Mouse (Mus musculus) heart, postnatal 0 days (tissue): ENCODE data around the gene Ugt1a10. TPM values are rescaled to one million over a fixed set of nuclear protein-coding genes. Genes with fewer than 3 reads are reported as not detected.

Source experiments
- ATAC-seq: fragments of 200-750 bp; cut with Nextera tagmentation; 2 replicates; pipeline ENCODE4 v1.8.0; 2017; ENCODE audit warnings: low read depth, moderate number of reproducible peaks, moderate library complexity; ENCODE audit not compliant: insufficient read depth
- DNase-seq: peaks from one replicate; pipeline ENCODE4 v3.0.0-alpha.2; 2016; ENCODE audit warnings: low spot score
- H3K27ac ChIP-seq: fragments of 300-500 bp; sonication (generic); 2 replicates; pipeline ENCODE4 v1.5.1; 2014; ENCODE audit warnings: low read depth, mild to moderate bottlenecking
- H3K27me3 ChIP-seq: fragments of 300-500 bp; sonication (generic); 2 replicates; pipeline ENCODE4 v1.6.1; 2014; ENCODE audit warnings: low read length, mixed read lengths; ENCODE audit not compliant: control insufficient read depth, insufficient read depth
- H3K36me3 ChIP-seq: fragments of 300-500 bp; sonication (generic); replicated peaks from 2 replicates; pipeline ENCODE4 v1.6.1; 2014; ENCODE audit warnings: low read length, mixed read lengths; ENCODE audit not compliant: control insufficient read depth, insufficient read depth
- H3K4me1 ChIP-seq: fragments of 300-500 bp; sonication (generic); 2 replicates; pipeline ENCODE4 v1.6.1; 2014; ENCODE audit warnings: antibody characterized with exemption; ENCODE audit not compliant: control insufficient read depth, insufficient read depth
- H3K4me2 ChIP-seq: fragments of 300-500 bp; sonication (generic); 2 replicates; pipeline ENCODE4 v1.6.1; 2014; ENCODE audit warnings: low read depth, mild to moderate bottlenecking, low read length, moderate library complexity
- H3K4me3 ChIP-seq: fragments of 300-500 bp; sonication (generic); 2 replicates; pipeline ENCODE4 v1.5.1; 2014; ENCODE audit warnings: low read depth, low read length
- H3K9ac ChIP-seq: fragments of 300-500 bp; sonication (generic); replicated peaks from 2 replicates; pipeline ENCODE4 v1.6.1; 2014; ENCODE audit warnings: low read depth, low read length, mixed read lengths
- H3K9me3 ChIP-seq: fragments of 300-500 bp; sonication (generic); replicated peaks from 2 replicates; pipeline ENCODE4 v1.6.1; 2016; ENCODE audit warnings: low read length; ENCODE audit not compliant: control insufficient read depth
- CTCF ChIP-seq: IDR thresholded peaks from 2 replicates; pipeline ENCODE4 v1.5.1; 2016; ENCODE audit warnings: antibody characterized with exemption, control low read depth, low read depth
- EP300 ChIP-seq: IDR thresholded peaks from 2 replicates; pipeline ENCODE4 v1.6.1; 2016; ENCODE audit warnings: antibody characterized with exemption, low read depth
- WGBS: fragments of 180-500 bp; shearing (Covaris S2); extraction: QIAGEN DNeasy Blood & Tissue Kit; methylation state at CpG from one replicate; pipeline ENCODE4 v1.1.7; 2014; 5-methylcytosine and 5-hydroxymethylcytosine counted together
- polyA plus RNA-seq: library from polyadenylated mRNA; unstranded; fragments of >200 nt; fragmentation: Nextera tagmentation; extraction: Ambion mirVana; gene quantifications from 2 replicates; pipeline ENCODE4 v1.2.1, GENCODE M21; 2015
- total RNA-seq: library from RNA; depleted of rRNA; stranded (reverse); fragments of >200 nt; gene quantifications from 2 replicates; pipeline ENCODE4 v1.2.3, GENCODE M21; 2014; ENCODE audit warnings: low replicate concordance

Ugt1a10 gene
- total and polyA plus RNA-seq, 2 experiments from 2014 or later = not detected

DNA sequence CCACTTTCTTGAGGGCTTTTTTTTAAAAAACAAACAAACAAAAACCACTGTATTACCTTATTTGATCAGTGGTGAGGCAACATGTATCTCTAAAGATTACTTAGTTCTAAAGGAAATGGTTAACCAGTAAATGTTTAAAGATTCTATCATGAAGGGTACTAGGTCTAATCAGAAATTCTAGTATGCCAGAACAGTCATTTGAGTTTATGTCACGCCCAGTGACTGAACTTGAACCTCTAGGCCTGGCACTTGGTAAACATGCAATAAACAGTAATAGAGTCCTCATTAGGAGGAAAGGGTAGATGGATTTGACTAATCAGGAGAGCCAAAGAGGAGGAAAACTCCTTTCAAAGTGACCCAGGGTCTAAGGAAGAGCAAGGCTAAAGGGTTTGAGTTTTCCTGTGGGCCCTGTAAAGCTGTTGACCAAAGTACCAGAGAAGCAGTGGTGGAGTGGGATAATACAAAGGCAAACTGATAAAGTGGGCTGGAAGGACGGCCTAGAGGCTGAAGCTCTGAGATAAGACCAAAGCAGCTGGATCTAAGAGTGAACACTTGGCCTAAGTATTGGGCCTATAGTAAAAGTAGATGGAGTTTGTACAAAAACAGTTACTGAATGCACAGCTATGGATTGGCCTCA lies 151.8 kb downstream of the Ugt1a10 start:
- TF ChIP-seq CTCF (no peak), EP300 (no peak)
- 0 out of 2 replicates have a peak, but pooled peaks cover 4% of the 10 kb centered on the region for H3K4me1 ChIP-seq
- H3K4me2 ChIP-seq = no peak overlapping the region
- H3K9me3 ChIP-seq = peaks cover 7% of the 10 kb centered on the region
- 52% methylated on average over 2 of the region's 2 CpGs for WGBS
- H3K9ac ChIP-seq = no peak overlapping the region
- H3K36me3 ChIP-seq = no peaks in the 10 kb centered on the region
- DNase-seq (no peak), ATAC-seq (no peak)
- H3K4me3 ChIP-seq = no peak overlapping the region
- H3K27ac ChIP-seq = no peak overlapping the region
- H3K27me3 ChIP-seq = no peaks in the 10 kb centered on the region

DNA sequence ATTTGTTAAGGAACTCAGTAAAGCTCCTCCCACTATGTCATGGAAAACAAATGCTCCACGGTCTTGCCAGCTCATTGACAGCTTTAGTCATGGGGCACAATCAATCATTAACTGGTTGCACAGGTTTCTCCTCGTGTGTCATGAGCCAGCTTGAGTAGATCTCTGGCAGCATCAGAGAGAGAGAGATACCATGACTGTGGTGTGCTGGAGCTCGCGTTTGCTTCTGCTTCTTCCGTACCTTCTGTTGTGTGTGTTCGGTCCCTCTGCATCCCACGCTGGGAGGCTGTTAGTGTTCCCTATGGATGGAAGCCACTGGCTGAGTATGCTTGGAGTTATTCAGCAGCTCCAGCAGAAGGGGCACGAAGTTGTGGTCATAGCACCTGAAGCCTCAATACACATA lies 156.6 kb downstream of the Ugt1a10 start, which contains the start of gene Ugt1a1:
Gene Ugt1a1 (plus strand): TSS at position 148 of the 400 bp plus-strand sequence.
- WGBS = 58% methylated on average over 8 of the region's 8 CpGs
- H3K36me3 ChIP-seq = no peaks in the 10 kb centered on the region

DNA sequence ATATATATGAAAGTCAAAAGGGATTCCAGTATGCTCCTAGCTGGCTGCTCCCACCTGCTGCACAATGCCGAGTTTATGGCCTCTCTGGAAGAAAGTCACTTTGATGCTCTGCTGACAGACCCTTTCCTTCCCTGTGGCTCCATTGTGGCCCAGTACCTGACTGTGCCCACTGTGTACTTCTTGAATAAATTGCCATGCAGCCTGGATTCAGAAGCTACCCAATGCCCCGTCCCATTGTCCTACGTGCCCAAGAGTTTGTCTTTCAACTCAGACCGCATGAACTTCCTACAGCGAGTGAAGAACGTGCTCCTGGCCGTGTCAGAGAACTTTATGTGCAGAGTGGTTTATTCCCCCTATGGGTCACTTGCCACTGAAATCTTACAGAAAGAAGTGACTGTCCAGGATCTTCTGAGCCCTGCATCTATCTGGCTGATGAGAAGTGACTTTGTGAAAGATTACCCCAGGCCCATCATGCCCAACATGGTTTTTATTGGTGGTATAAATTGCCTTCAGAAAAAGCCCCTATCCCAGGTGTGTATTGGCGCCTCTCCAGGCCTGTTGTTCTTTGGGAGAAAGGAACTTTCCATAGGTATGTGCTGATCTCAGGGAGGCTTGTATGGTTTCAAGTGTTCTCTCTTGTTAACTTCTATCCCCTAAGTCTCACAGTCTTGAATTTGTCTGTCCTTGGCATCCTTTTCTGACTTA lies 157.3 kb downstream of the Ugt1a10 start:
- WGBS = 50% methylated on average over 8 of the region's 8 CpGs
- TF ChIP-seq EP300 (no peak), CTCF (no peak)
- H3K27ac ChIP-seq = no peak overlapping the region
- H3K4me3 ChIP-seq = no peak overlapping the region
- H3K4me1 ChIP-seq = no peaks in the 10 kb centered on the region
- no peak overlapping the region for H3K9ac ChIP-seq
- no peak overlapping the region for H3K4me2 ChIP-seq
- H3K9me3 ChIP-seq = peaks cover 58% of the 10 kb centered on the region
- no peaks in the 10 kb centered on the region for H3K27me3 ChIP-seq
- ATAC-seq (peak; percentile 13; the same call in 1 of the 2 replicates), DNase-seq (no peak)
- H3K36me3 ChIP-seq = no peaks in the 10 kb centered on the region

More for the DNA sequence above, 156.6 kb downstream of the Ugt1a10 start, which contains the start of gene Ugt1a1:
- H3K4me1 ChIP-seq = no peaks in the 10 kb centered on the region
- no peak within 1 kb of the TSS for H3K27ac ChIP-seq
- H3K4me2 ChIP-seq = no peak within 1 kb of the TSS
- no peak within 1 kb of the TSS for H3K4me3 ChIP-seq
- TF ChIP-seq EP300 = no peak
- TF ChIP-seq CTCF = no peak
- peaks cover 51% of the 10 kb centered on the region for H3K9me3 ChIP-seq
- ATAC-seq (no peak), DNase-seq (no peak)
- no peak within 1 kb of the TSS for H3K9ac ChIP-seq
- no peaks in the 10 kb centered on the region for H3K27me3 ChIP-seq

DNA sequence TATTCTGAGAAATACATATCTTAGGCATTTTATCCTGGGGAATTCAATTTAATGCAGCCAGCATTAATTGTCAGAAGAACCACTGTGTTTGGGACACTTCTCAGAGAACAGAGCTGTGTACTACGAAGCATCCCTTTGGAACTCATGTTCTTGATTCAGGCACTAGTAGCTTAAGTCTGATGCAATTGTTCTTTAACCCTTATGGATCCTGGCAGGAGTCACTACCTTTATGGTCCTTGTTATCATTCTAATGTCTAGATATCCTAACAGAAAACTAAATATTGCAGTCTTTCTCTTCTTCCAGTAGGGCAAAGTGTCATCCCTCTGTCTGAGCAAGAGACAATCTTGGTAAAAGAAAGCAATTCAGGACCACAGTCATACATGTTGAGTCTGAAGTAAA lies 157.9 kb downstream of the Ugt1a10 start:
- Histone ChIP-seq H3K9ac (no peak overlapping the region), H3K27me3 (no peaks in the 10 kb centered on the region), H3K36me3 (no peaks in the 10 kb centered on the region), H3K4me3 (no peak overlapping the region), H3K4me2 (no peak overlapping the region), H3K9me3 (peaks cover 61% of the 10 kb centered on the region), H3K4me1 (no peaks in the 10 kb centered on the region), H3K27ac (no peak overlapping the region)
- 58% methylated on average over 1 of the region's 1 CpGs for WGBS
- DNase-seq = no peak
- TF ChIP-seq EP300 = no peak
- no peak for TF ChIP-seq CTCF
- peak; percentile 6; the same call in 1 of the 2 replicates for ATAC-seq

DNA sequence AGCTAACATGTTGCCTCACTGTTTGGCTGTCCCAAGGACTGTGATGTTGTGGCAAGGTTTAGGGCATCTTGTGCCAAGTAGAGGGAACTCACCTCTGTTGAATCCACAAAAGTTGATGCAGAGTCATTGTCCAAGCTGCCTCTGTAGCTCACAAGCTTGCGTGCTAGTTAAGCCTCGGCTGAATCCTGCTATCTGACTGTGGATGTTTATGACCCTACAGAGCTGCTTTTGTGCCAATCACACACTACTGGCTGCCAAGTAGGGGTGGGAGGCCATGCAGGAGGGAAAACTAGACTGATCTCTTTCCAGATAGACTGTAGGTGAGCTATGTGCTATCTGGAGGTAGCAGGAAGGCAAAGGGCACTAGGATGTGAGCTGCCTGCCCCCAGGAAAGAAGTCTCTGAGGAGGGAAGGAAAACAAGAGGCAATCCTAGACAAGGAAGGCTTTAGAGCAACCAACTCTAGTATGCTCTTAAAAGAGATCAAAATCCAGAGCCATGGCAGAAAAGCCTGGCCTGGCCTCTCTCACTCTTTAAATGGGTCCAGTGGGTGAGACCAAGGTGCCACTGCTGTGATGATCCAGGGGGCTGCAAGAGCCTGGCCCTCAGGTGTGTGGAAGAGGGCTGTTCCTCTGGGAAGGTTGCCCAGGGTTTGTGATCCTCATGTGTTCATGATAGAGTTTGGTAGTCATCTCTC lies 158.7 kb downstream of the Ugt1a10 start:
- TF ChIP-seq CTCF (no peak), EP300 (no peak)
- H3K4me1 ChIP-seq = no peaks in the 10 kb centered on the region
- no peak overlapping the region for H3K4me2 ChIP-seq
- H3K4me3 ChIP-seq = no peak overlapping the region
- H3K9ac ChIP-seq = no peak overlapping the region
- 57% methylated on average over 2 of the region's 2 CpGs for WGBS
- no peaks in the 10 kb centered on the region for H3K36me3 ChIP-seq
- peak; percentile 4 for DNase-seq
- H3K9me3 ChIP-seq = peaks cover 61% of the 10 kb centered on the region
- H3K27me3 ChIP-seq = no peaks in the 10 kb centered on the region
- ATAC-seq = 0 out of 2 replicates have a peak, but pooled peaks have one; percentile 1
- no peak overlapping the region for H3K27ac ChIP-seq
